9 mouse cellular contexts compared by ENCODE assay signal in the genomic region with DNA sequence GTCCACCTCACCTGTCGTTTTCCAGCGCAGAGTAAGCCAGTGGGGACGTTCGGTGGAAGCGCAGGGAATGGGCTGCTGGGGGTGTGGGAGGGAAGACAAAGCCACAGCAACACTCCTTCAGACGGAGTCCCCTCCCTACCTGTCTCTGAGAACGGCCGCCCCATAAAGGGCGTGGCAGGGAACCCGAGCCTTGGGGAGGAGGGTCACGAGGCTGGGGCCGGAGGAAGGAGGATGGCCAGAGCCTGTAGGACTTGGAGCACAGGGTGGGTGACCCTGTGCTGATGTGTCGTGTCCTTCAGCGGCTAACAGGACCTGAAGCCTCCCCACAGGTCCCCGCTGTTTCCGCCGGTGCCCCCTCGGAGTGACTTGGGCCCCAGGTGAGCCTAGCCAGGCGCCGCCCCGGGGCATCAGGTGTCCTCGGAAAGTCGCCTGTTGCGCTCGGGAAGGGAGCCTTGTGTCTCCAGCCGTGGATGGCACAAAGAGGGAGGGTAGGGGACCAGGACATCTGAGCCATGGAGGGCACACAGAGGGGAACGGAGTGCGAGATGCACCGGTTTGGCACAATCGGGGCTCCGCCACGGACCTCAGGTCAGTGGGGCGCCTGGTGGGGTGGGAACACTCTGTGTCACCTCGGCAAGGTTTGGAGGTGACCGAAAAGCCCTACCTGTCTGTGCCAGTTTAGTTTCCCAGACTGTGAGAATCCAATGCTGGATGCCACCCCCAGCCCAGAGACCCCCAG. TPM values are rescaled to one million over a fixed set of nuclear protein-coding genes. Genes with fewer than 3 reads are reported as not detected.
DNase-seq lines count a peak whose midpoint lies in the region; ATAC-seq lines count a peak whose summit lies in the region.
"Had no signal": no experiment of that assay in that cellular context is flagged by ENCODE, and none has a peak within 500 bp of the region (broad histone marks: within the 10 kb centered on the region; RNA-seq: fewer than 3 reads in every experiment).

A gene (plus strand): TSS at position 193 of the 739 bp plus-strand sequence.

- DNase-seq in kidney, adult 9 months: no peak
- DNase-seq in limb, embryonic 11.5 days (ENCODE audit: low spot score): peak; percentile 31
- no peak for DNase-seq in cerebellum, adult 9-11 months
- no peak for DNase-seq in cerebellum, postnatal 14 days
- no peak for DNase-seq in retina, postnatal 1 day
- DNase-seq: gastrocnemius, adult 2 months had no signal

- peak within 1 kb of the TSS; percentile 56 for H3K4me2 ChIP-seq in kidney, embryonic 15.5 days
- H3K4me2 ChIP-seq in forebrain, embryonic 13.5 days: peak within 1 kb of the TSS; percentile 24; the same call in 1 of the 2 replicates
- peak within 1 kb of the TSS; percentile 55 for H3K4me2 ChIP-seq in limb, embryonic 11.5 days (ENCODE audit: low read depth, severe bottlenecking)
- peak within 1 kb of the TSS; percentile 24 for H3K4me2 ChIP-seq in neural tube, embryonic 13.5 days

- H3K4me3 ChIP-seq in kidney, embryonic 15.5 days (replicated peaks): peak within 1 kb of the TSS; percentile 39
- H3K4me3 ChIP-seq in forebrain, embryonic 13.5 days: 0 out of 2 replicates have a peak within 1 kb of the TSS, but pooled peaks have one; percentile 3
- peak within 1 kb of the TSS; percentile 22 for H3K4me3 ChIP-seq in limb, embryonic 11.5 days (ENCODE audit: low read depth, low read length)
- no peak within 1 kb of the TSS for H3K4me3 ChIP-seq in neural tube, embryonic 13.5 days
- H3K4me3 ChIP-seq: gastrocnemius, adult 2 months had no signal

- peak; percentile 75 for ATAC-seq in kidney, embryonic 15.5 days (replicated peaks; ENCODE audit: low FRiP score)
- ATAC-seq in forebrain, embryonic 13.5 days: no peak; the same call in 1 of the 2 replicates
- peak; percentile 59; the same call in 1 of the 2 replicates for ATAC-seq in limb, embryonic 11.5 days (ENCODE audit: insufficient number of reproducible peaks, low FRiP score, low TSS enrichment, low read depth)
- ATAC-seq in neural tube, embryonic 13.5 days (ENCODE audit: low read depth): no peak

- H3K27ac ChIP-seq in kidney, embryonic 15.5 days: no peak within 1 kb of the TSS
- H3K27ac ChIP-seq in forebrain, embryonic 13.5 days: no peak within 1 kb of the TSS
- H3K27ac ChIP-seq in limb, embryonic 11.5 days (replicated peaks; ENCODE audit: low read depth, low read length): no peak within 1 kb of the TSS
- H3K27ac ChIP-seq in neural tube, embryonic 13.5 days (replicated peaks): no peak within 1 kb of the TSS
- H3K27ac ChIP-seq: gastrocnemius, adult 2 months had no signal

- peaks cover 25% of the 10 kb centered on the region for H3K4me1 ChIP-seq in kidney, embryonic 15.5 days
- H3K4me1 ChIP-seq in forebrain, embryonic 13.5 days: peaks cover 6% of the 10 kb centered on the region; the same call in 1 of the 2 replicates
- no peaks in the 10 kb centered on the region for H3K4me1 ChIP-seq in limb, embryonic 11.5 days (ENCODE audit: control insufficient read depth, insufficient read depth, low read length)
- peaks cover 15% of the 10 kb centered on the region for H3K4me1 ChIP-seq in neural tube, embryonic 13.5 days (replicated peaks)

- no peaks in the 10 kb centered on the region for H3K9me3 ChIP-seq in kidney, embryonic 15.5 days (replicated peaks)
- H3K9me3 ChIP-seq in forebrain, embryonic 13.5 days (replicated peaks): no peaks in the 10 kb centered on the region
- no peaks in the 10 kb centered on the region for H3K9me3 ChIP-seq in limb, embryonic 11.5 days (ENCODE audit: control insufficient read depth, low read length)
- no peaks in the 10 kb centered on the region for H3K9me3 ChIP-seq in neural tube, embryonic 13.5 days

- 9% methylated on average over 35 of the region's 35 CpGs for WGBS in kidney, embryonic 15.5 days
- 11% methylated on average over 35 of the region's 35 CpGs for WGBS in forebrain, embryonic 13.5 days
- WGBS in limb, embryonic 11.5 days: 8% methylated on average over 35 of the region's 35 CpGs
- 9% methylated on average over 35 of the region's 35 CpGs for WGBS in neural tube, embryonic 13.5 days

- H3K9ac ChIP-seq in kidney, embryonic 15.5 days: no peak within 1 kb of the TSS
- H3K9ac ChIP-seq in forebrain, embryonic 13.5 days: no peak within 1 kb of the TSS
- no peak within 1 kb of the TSS for H3K9ac ChIP-seq in limb, embryonic 11.5 days (ENCODE audit: low read length)
- H3K9ac ChIP-seq in neural tube, embryonic 13.5 days: no peak within 1 kb of the TSS

- peaks cover 27% of the 10 kb centered on the region for H3K27me3 ChIP-seq in kidney, embryonic 15.5 days
- peaks cover 24% of the 10 kb centered on the region for H3K27me3 ChIP-seq in forebrain, embryonic 13.5 days
- H3K27me3 ChIP-seq in limb, embryonic 11.5 days (ENCODE audit: control insufficient read depth, insufficient read depth, low read length): peaks cover 19% of the 10 kb centered on the region
- peaks cover 33% of the 10 kb centered on the region for H3K27me3 ChIP-seq in neural tube, embryonic 13.5 days

- H3K36me3 ChIP-seq in kidney, embryonic 15.5 days: no peaks in the 10 kb centered on the region
- no peaks in the 10 kb centered on the region for H3K36me3 ChIP-seq in forebrain, embryonic 13.5 days (ENCODE audit: poor library complexity, severe bottlenecking)
- no peaks in the 10 kb centered on the region for H3K36me3 ChIP-seq in limb, embryonic 11.5 days (ENCODE audit: control insufficient read depth, insufficient read depth, low read length)
- H3K36me3 ChIP-seq in neural tube, embryonic 13.5 days: no peaks in the 10 kb centered on the region

RNA-seq across cellular contexts. Expression of the gene that starts here (rescaled TPM):
- 14.0 and 17.0 TPM in 2 replicates for polyA plus RNA-seq in kidney, embryonic 15.5 days (2015; fragmentation: Nextera tagmentation; extraction: Ambion mirVana)
- 0.59 and 0.74 TPM in 2 replicates for polyA plus RNA-seq in forebrain, embryonic 13.5 days (2015; fragmentation: Nextera tagmentation; extraction: Ambion mirVana)
- polyA plus RNA-seq in limb, embryonic 11.5 days (2014; fragmentation: Nextera tagmentation; extraction: Ambion mirVana): 6.3 and 7.2 TPM in 2 replicates
- polyA plus RNA-seq in neural tube, embryonic 13.5 days (2015; fragmentation: Nextera tagmentation; extraction: Ambion mirVana): 0.24 and 0.32 TPM in 2 replicates

Comparison
In these comparisons a context has a peak if more than half of its experiments do, and no peak if none do; other contexts are left out.
1. ATAC-seq: peak in kidney, embryonic 15.5 days (single experiment) and limb, embryonic 11.5 days (single experiment); none in forebrain, embryonic 13.5 days (single experiment) and neural tube, embryonic 13.5 days (single experiment).
2. Peak in every context shown above with its lines, with median percentiles within 50 percentile points of each other: H3K4me2 ChIP-seq.